Mouse (Mus musculus) spleen, adult 2 months (tissue): ENCODE measurements around the gene Pigh. TPM values are rescaled to one million over a fixed set of nuclear protein-coding genes. Genes with fewer than 3 reads are reported as not detected.
A peak's percentile ranks its signal among the peaks of the same experiment; 100 is the strongest.

Experiments used
- DNase-seq, 2 experiments: peaks; one replicate each; pipeline versions ENCODE4 v3.0.0 to v3.0.0-alpha.2; 2012 to 2021; ENCODE audit warnings: low spot score in 2 of 2, low read depth in 1 of 2
- H3K27ac ChIP-seq: fragments of 200-500 bp; 2 replicates; pipeline ENCODE4 v1.5.1; 2012; ENCODE audit warnings: low read length, inconsistent platforms; ENCODE audit not compliant: insufficient read depth
- H3K27me3 ChIP-seq: fragments of 200-500 bp; 2 replicates; pipeline ENCODE4 v1.6.1; 2012; ENCODE audit warnings: mild to moderate bottlenecking, moderate library complexity, low read length, inconsistent platforms; ENCODE audit not compliant: control insufficient read depth, insufficient read depth
- H3K36me3 ChIP-seq: fragments of 200-500 bp; 2 replicates; pipeline ENCODE4 v1.6.1; 2012; ENCODE audit warnings: mild to moderate bottlenecking, low read length, inconsistent platforms; ENCODE audit not compliant: control insufficient read depth, insufficient read depth
- H3K4me1 ChIP-seq: fragments of 200-500 bp; 2 replicates; pipeline ENCODE4 v1.6.1; 2011; ENCODE audit warnings: inconsistent platforms; ENCODE audit not compliant: control insufficient read depth, insufficient read depth, insufficient read length
- H3K4me3 ChIP-seq: fragments of 200-500 bp; 2 replicates; pipeline ENCODE4 v1.5.1; 2011; ENCODE audit warnings: mild to moderate bottlenecking, inconsistent platforms; ENCODE audit not compliant: insufficient read depth, insufficient read length; ENCODE audit errors: extremely low read depth
- CTCF ChIP-seq: fragments of 200-500 bp; IDR thresholded peaks from 2 replicates; pipeline ENCODE4 v1.5.1; 2011; ENCODE audit warnings: mild to moderate bottlenecking, inconsistent platforms; ENCODE audit not compliant: insufficient read depth, insufficient read length, insufficient replicate concordance; ENCODE audit errors: extremely low read depth
- POLR2A ChIP-seq: fragments of 200-500 bp; IDR thresholded peaks from 2 replicates; pipeline ENCODE4 v1.6.1; 2011; ENCODE audit warnings: low read depth, low read length, inconsistent platforms
- WGBS: fragments of 180-500 bp; shearing (Covaris S2); methylation state at CpG from one replicate; pipeline ENCODE4 v1.1.7; 2018; 5-methylcytosine and 5-hydroxymethylcytosine counted together
- polyA plus RNA-seq: library from polyadenylated mRNA; depleted of rRNA; stranded (reverse); fragments of >200 nt; gene quantifications from 2 replicates; pipeline ENCODE4 v1.2.3, GENCODE M21; 2012

Gene Pigh
- polyA plus RNA-seq, 1 experiment = 9.0 TPM

DNA sequence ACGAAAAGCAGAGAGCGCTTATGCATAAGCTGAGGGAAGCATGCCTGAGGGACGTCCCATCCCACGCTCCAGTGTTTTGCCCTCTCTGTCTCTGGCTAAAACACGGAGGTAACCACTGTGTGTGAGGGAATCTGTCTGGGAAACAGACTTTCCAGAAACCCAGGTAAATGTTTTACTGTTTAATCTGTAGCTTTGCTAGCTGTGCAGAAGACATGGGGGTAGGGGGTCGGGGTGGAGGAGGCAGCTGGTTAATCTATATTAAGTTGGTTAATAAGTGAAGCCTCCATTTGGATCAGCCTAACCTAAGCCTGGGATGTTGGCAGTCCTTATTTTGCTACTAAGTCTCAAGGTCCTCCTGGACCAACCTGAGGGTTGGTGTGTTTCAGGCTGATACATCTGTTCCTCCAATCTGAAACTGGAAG lies 20.3 kb downstream of the Pigh start:
- no peaks in the 10 kb centered on the region for H3K27me3 ChIP-seq
- no peak for TF ChIP-seq CTCF
- no peak for TF ChIP-seq POLR2A

DNA sequence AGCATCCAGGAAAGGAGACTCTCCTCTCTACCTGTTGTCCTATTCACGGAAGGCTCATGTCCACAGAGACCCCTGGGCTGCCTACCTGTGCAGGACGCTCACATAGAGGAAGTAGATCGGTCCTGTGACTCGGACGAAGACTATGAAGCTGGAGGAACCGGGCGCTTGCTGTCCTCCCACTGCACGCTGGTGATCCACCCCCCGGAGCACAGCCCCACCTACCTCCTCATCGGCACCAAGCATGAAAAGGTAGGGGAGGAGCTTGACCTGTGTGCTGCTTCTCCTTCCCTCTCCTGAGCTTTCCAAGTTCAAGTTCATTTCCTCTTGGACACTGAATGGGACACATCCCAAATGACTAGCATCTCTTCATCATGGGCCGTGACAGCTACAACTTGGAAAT lies 21.1 kb downstream of the Pigh start:
- no peaks in the 10 kb centered on the region for H3K27me3 ChIP-seq
- no peak for DNase-seq
- no peak for TF ChIP-seq POLR2A
- TF ChIP-seq CTCF = no peak
- H3K27ac ChIP-seq = no peak overlapping the region
- WGBS = 89% methylated on average over 11 of the region's 11 CpGs
- no peak overlapping the region for H3K4me3 ChIP-seq
- no peaks in the 10 kb centered on the region for H3K36me3 ChIP-seq
- H3K4me1 ChIP-seq = no peaks in the 10 kb centered on the region

More for the DNA sequence above, 20.3 kb downstream of the Pigh start:
- H3K36me3 ChIP-seq = no peaks in the 10 kb centered on the region
- DNase-seq = no peak
- H3K4me3 ChIP-seq = no peak overlapping the region
- no peaks in the 10 kb centered on the region for H3K4me1 ChIP-seq
- WGBS = 92% methylated on average over 6 of the region's 6 CpGs
- H3K27ac ChIP-seq = no peak overlapping the region

DNA sequence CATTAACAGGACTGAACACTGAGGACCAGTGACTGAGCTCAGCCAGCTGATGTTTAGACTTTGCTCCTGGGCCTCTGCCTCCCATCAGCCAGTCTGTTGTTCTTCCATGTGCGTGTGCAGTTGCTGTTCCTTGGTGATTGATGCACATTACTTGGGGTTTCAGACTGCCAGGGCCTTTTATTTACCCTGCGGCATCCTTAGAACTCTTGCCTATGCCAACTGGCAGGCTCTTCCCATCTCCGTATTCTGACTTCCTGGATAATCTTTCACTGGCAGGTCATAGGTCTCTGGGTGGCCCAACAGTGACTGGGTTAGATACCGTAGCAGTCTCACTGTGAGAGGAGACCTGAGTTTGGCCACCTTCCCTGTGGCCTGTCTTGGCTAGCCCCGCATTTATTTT lies 21.9 kb downstream of the Pigh start:
- Histone ChIP-seq H3K4me1 (no peaks in the 10 kb centered on the region), H3K27ac (no peak overlapping the region), H3K36me3 (no peaks in the 10 kb centered on the region), H3K27me3 (no peaks in the 10 kb centered on the region), H3K4me3 (no peak overlapping the region)
- TF ChIP-seq POLR2A (no peak), CTCF (no peak)
- 96% methylated on average over 5 of the region's 5 CpGs for WGBS
- DNase-seq = no peak

DNA sequence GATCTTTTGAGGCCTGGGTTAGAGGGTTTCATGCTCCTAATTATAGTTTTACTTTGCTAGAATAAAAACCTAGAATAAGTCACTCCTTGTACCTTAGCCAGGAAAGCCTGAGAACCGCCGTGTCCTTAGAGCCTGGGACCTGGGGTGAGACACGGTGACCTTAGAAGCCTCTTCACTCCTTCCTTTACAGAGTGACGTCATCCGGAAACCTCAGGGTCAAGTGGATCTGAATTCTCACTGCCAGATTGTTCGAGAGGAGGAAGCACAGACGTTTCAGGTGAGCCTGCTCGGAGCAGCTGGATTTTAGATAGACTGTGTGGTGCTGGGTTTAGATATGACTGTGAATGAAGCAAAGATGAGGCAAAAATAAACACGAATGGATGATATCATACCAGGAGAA lies 23.0 kb downstream of the Pigh start:
- H3K36me3 ChIP-seq = no peaks in the 10 kb centered on the region
- TF ChIP-seq CTCF (no peak), POLR2A (no peak)
- H3K4me1 ChIP-seq = no peaks in the 10 kb centered on the region
- 87% methylated on average over 9 of the region's 9 CpGs for whole genome bisulfite sequencing
- no peak for DNase-seq
- no peaks in the 10 kb centered on the region for H3K27me3 ChIP-seq
- no peak overlapping the region for H3K27ac ChIP-seq
- no peak overlapping the region for H3K4me3 ChIP-seq

DNA sequence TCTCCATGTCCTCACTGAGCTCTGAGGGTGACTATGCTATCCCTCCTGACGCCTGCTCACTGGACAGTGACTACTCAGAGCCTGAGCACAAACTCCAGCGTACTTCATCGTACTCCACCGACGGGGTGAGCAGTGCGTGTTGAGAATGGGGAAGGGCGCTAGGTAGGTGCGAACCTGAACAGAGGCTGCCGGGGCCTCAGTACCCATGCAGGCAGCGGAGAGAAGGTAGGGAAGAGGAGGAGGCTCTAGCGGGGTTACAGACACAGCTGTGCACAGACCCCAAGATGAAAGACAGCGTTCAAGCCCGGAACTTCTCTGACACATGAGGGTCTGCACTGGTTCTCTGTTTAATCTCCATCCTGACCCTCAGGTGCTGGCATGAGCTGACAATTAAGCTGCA lies 25.0 kb downstream of the Pigh start:
- no peak for DNase-seq
- Histone ChIP-seq H3K4me1 (peaks cover 11% of the 10 kb centered on the region; the same call in 1 of the 2 replicates), H3K36me3 (no peaks in the 10 kb centered on the region), H3K4me3 (no peak overlapping the region), H3K27me3 (no peaks in the 10 kb centered on the region), H3K27ac (no peak overlapping the region)
- TF ChIP-seq POLR2A (no peak), CTCF (no peak)
- 89% methylated on average over 13 of the region's 13 CpGs for WGBS

DNA sequence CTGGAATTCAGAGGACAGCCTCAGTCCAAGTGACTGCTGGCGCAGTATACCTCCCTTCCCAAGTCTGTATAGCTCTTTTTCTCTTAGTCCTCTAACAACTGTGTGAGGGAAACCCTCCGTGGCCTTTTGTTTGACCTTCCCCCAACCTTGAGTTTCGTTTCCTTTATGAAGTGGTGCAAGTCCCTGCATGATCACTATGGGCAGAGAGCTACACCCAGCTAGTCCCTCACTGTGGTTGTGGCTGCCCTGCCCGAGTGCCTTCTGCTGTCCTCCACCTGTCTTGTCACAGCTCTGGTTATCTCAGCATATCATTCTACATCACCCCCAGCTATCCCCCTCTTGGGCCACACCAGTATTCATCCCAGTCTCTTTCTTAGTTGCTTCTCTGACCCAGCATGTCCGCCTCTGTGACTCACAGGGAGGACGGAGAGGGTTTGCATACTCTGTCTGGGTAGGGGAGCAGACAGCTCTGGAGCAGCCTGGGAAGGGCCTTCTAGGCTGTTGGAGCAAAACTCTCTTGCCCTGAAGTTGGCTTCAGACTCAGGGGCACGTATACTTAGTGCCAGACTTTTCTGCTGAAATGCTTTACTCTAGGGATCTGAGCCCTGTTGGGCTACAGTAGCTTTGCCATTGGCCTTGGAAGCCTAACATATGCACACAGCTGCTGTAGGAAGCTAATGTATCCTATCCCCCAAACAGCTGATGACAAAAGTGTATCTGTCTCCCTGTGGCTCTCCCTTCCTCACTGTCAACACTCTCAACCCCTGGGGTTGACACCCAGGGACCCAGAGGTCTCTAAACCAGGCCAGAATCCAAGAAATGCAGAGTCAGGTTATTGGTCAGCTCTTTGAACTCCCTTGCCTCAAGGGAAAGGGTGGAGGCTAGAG lies 28.4 kb downstream of the Pigh start:
- no peaks in the 10 kb centered on the region for H3K27me3 ChIP-seq
- 47% methylated on average over 7 of the region's 7 CpGs for WGBS

DNA sequence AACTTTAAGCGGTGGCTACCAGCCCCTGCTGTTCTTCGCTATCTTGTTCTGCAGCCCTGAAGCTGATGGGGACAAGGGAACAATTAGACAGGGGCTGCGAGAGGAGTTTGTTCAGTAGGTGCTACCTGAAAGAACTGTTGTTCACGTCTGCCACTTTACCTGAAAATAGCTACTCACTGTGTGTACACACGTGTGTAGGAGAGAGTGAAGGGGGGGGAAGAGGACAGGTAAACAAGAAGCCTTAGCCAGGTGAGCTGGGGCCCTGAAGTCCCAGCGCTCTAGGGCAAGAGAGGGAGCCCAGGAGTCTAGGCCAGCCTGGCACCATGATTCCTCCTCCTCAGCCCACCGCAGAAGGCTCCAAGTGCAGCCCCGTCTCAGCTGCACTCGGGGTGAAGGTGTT lies 29.3 kb downstream of the Pigh start:
- no peak for TF ChIP-seq CTCF
- DNase-seq = no peak
- no peak overlapping the region for H3K27ac ChIP-seq
- peaks cover 11% of the 10 kb centered on the region; the same call in 1 of the 2 replicates for H3K4me1 ChIP-seq
- H3K4me3 ChIP-seq = no peak overlapping the region
- WGBS = 91% methylated on average over 9 of the region's 9 CpGs
- no peaks in the 10 kb centered on the region for H3K36me3 ChIP-seq
- H3K27me3 ChIP-seq = no peaks in the 10 kb centered on the region

More for the DNA sequence above, 28.4 kb downstream of the Pigh start:
- H3K36me3 ChIP-seq = no peaks in the 10 kb centered on the region
- TF ChIP-seq CTCF (no peak), POLR2A (no peak)
- no peak overlapping the region for H3K27ac ChIP-seq
- DNase-seq = peak; percentile 7 to 46
- no peak overlapping the region for H3K4me3 ChIP-seq
- H3K4me1 ChIP-seq = peaks cover 11% of the 10 kb centered on the region; the same call in 1 of the 2 replicates
